Mouse (Mus musculus): Measurements from ENCODE around the gene Zfp507.

The Zfp507 gene

DNA sequence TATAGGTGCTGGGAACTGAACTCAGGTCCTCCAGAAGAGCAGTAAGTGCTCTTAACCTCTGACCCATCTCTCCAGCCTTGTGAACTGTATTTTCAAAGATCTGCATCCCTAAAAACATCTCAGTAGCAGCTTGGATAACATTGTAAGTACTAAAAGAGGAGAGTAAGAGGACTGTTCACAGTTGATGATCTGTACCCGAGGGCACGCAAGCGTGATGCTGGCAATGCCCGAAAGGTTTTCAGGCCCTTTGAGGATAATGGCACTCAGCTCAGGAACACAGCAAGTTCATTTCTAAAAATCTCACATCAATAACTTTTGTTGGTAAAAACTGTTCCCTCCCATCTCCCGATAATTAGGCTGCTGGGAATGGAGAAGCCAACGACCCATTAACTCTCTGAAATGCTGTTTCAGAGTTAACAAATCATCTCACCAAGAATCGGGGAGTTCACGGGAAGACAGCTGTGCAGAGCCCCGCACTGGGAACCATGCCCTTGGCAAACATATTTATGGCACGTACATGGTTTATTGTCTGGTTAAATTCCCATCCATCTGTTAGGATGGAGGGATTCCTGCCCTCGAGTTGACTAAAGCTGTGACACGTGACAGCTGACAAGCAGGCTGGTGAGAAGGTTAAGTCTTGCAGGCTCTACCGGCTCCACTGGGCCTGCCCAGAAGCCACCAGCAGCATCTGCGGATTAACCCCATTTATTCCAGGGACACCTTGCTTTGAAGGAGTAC is 69.3 kb downstream of the Zfp507 start:
- DNase-seq: peak in 1 of 2 experiments; percentile 34

DNA sequence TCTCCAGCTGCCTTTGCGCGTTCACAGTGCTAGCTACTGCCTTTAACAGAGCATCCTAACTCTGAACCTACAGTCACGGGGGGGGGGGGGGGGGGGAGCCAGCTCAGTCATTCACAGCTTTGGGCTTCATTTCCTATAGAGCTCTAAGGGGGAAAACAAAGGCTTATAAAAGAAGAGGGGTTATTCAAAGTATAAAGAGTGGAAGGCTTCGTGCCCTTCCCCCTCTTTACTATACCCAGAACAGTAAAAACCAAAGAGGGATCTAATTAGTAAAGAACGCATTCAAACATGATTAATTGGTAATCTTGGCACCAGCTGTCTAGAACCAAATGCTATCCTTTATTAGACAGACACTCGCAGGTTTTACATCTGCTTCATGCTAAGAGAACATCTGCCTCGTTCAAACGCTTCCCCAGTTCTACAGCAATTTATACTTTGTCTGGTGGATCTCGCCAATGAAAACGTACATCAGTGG is 70.2 kb downstream of the Zfp507 start:
- no peak for DNase-seq

DNA sequence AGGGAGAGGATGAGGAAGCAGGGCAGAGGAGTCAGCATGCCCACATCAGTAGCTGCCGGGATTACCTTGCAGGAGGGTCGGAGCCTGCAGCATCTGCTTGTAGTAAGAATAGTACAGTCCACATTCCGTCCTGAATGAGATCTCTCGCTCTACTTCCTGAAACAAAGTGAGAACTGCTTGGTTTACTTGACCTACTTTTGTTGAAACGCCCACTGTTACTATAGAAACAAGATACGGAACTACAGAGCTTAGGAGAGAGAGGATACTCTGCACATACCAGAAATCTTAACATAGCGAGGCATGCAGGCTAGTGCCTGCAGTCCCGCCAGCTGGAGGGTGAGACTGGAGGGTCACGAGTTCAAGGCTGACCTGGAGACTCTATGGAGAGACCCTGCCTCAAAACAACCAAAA is 73.2 kb downstream of the Zfp507 start:
- DNase-seq: peak; percentile 34 to 56

DNA sequence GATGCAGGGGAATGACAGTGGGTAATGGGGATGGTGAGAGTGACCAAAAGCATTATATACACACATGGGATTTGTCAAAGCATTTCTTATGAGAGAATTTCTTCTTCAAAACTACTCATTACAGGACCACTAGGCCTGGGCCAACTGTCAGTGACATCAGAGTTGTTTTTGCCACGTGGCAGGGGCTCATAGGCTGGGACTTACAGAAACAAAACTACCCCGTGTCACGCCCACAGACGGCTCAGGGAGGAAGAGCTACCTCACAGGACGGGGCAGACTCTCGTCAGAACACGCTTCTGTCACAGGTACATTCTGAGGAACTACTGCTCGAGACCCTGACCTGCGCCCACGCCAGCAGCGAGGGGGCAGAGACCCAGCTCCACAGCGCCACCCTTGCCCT is 74.4 kb downstream of the Zfp507 start:
- no peak for DNase-seq

DNA sequence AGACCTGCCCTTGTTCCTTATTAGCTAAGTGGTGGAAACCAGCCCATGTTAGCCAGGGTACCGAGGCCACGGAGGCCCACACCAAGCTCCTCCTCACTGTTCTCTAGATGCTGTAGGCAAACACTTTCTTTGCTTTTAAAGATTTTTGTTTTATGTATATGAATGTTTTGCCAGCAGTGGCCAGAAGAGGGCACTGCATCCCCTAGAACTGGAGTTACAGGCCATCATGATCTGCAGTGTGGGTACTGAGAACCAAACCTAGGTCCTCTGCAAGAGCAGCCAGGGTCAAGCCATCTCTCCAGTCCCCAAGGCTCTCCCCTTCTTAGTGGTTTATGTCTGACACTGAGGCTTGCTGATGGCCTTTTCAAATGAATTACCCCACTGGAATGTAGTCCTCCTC is 79.8 kb downstream of the Zfp507 start:
- DNase-seq: no peak
